Mouse (Mus musculus) heart, embryonic 15.5 days (tissue): ENCODE results near the gene Ror1. TPM values are rescaled to one million over a fixed set of nuclear protein-coding genes. Genes with fewer than 3 reads are reported as not detected.

ENCODE experiments used
- ATAC-seq: fragments of 200-750 bp; cut with Nextera tagmentation; replicated peaks from 2 replicates; pipeline ENCODE4 v1.8.0; 2017; ENCODE audit warnings: low read depth, moderate TSS enrichment; ENCODE audit not compliant: insufficient number of reproducible peaks, insufficient read depth, low FRiP score
- H3K27ac ChIP-seq: fragments of 300-500 bp; sonication (generic); 2 replicates; pipeline ENCODE4 v1.5.1; 2015; ENCODE audit warnings: mild to moderate bottlenecking, inconsistent platforms
- H3K27me3 ChIP-seq: fragments of 300-500 bp; sonication (generic); 2 replicates; pipeline ENCODE4 v1.6.1; 2015; ENCODE audit warnings: inconsistent platforms
- H3K36me3 ChIP-seq: fragments of 300-500 bp; sonication (generic); 2 replicates; pipeline ENCODE4 v1.6.1; 2015; ENCODE audit warnings: mild to moderate bottlenecking, inconsistent platforms
- H3K4me1 ChIP-seq: fragments of 300-500 bp; sonication (generic); replicated peaks from 2 replicates; pipeline ENCODE4 v1.6.1; 2015; ENCODE audit warnings: inconsistent platforms
- H3K4me2 ChIP-seq: fragments of 300-500 bp; sonication (generic); 2 replicates; pipeline ENCODE4 v1.6.1; 2015; ENCODE audit warnings: inconsistent platforms, mild to moderate bottlenecking, moderate library complexity
- H3K4me3 ChIP-seq: fragments of 300-500 bp; sonication (generic); 2 replicates; pipeline ENCODE4 v1.5.1; 2015; ENCODE audit warnings: mild to moderate bottlenecking, inconsistent platforms
- H3K9ac ChIP-seq: fragments of 300-500 bp; sonication (generic); 2 replicates; pipeline ENCODE4 v1.6.1; 2015; ENCODE audit warnings: mild to moderate bottlenecking, inconsistent platforms
- H3K9me3 ChIP-seq: fragments of 300-500 bp; sonication (generic); replicated peaks from 2 replicates; pipeline ENCODE4 v1.6.1; 2016; ENCODE audit warnings: inconsistent platforms
- WGBS: fragments of 180-500 bp; shearing (Covaris S2); methylation state at CpG from one replicate; pipeline ENCODE4 v1.1.7; 2015; ENCODE audit warnings: mixed read lengths; 5-methylcytosine and 5-hydroxymethylcytosine counted together
- polyA plus RNA-seq: library from polyadenylated mRNA; unstranded; fragments of >200 nt; fragmentation: Nextera tagmentation; extraction: Ambion mirVana; gene quantifications from 2 replicates; pipeline ENCODE4 v1.2.1, GENCODE M21; 2015

Ror1 gene
- polyA plus RNA-seq, 1 experiment from 2014 or later = 12.9 TPM

GRCm38 (mm10) chr4:100401078-100401477 lies 305.5 kb downstream of the Ror1 start:
- Histone ChIP-seq H3K27me3 (no peaks in the 10 kb centered on the region), H3K4me3 (no peak overlapping the region), H3K4me2 (no peak overlapping the region), H3K4me1 (peaks cover 18% of the 10 kb centered on the region), H3K9ac (no peak overlapping the region), H3K36me3 (no peaks in the 10 kb centered on the region), H3K27ac (peak overlapping the region; percentile 47; the same call in 1 of the 2 replicates), H3K9me3 (no peaks in the 10 kb centered on the region)
- WGBS = 34% methylated on average over 3 of the region's 3 CpGs
- ATAC-seq = no peak

GRCm38 (mm10) chr4:100401581-100402470 lies 306.2 kb downstream of the Ror1 start:
- Histone ChIP-seq H3K9me3 (no peaks in the 10 kb centered on the region), H3K36me3 (no peaks in the 10 kb centered on the region), H3K9ac (no peak overlapping the region), H3K4me2 (no peak overlapping the region), H3K27ac (peak overlapping the region; percentile 47; the same call in 1 of the 2 replicates), H3K4me3 (no peak overlapping the region), H3K27me3 (no peaks in the 10 kb centered on the region), H3K4me1 (peaks cover 18% of the 10 kb centered on the region)
- no peak; the same call in 1 of the 2 replicates for ATAC-seq
- 66% methylated on average over 14 of the region's 14 CpGs for WGBS

- H3K27me3 ChIP-seq = no peaks in the 10 kb centered on the region
- peak overlapping the region; percentile 47; the same call in 1 of the 2 replicates for H3K27ac ChIP-seq
- H3K9ac ChIP-seq = no peak overlapping the region
- WGBS = 30% methylated on average over 9 of the region's 9 CpGs
- H3K4me1 ChIP-seq = peaks cover 5% of the 10 kb centered on the region; the same call in 1 of the 2 replicates
- no peak for ATAC-seq
- H3K9me3 ChIP-seq = no peaks in the 10 kb centered on the region
- no peak overlapping the region for H3K4me3 ChIP-seq
- H3K4me2 ChIP-seq = no peak overlapping the region
- peaks cover 8% of the 10 kb centered on the region; the same call in 1 of the 2 replicates for H3K36me3 ChIP-seq
Observed at GRCm38 (mm10) chr4:100407261-100407874, 311.8 kb downstream of the Ror1 start.

GRCm38 (mm10) chr4:100409521-100409920 lies 313.9 kb downstream of the Ror1 start:
- H3K9me3 ChIP-seq = no peaks in the 10 kb centered on the region

GRCm38 (mm10) chr4:100411841-100412539 lies 316.4 kb downstream of the Ror1 start:
- H3K9me3 ChIP-seq = no peaks in the 10 kb centered on the region
- H3K4me3 ChIP-seq = no peak overlapping the region
- no peak overlapping the region for H3K4me2 ChIP-seq
- 71% methylated on average over 13 of the region's 13 CpGs for WGBS
- H3K36me3 ChIP-seq = peaks cover 8% of the 10 kb centered on the region; the same call in 1 of the 2 replicates
- peaks cover 4% of the 10 kb centered on the region; the same call in 1 of the 2 replicates for H3K4me1 ChIP-seq
- no peaks in the 10 kb centered on the region for H3K27me3 ChIP-seq
- ATAC-seq = no peak
- no peak overlapping the region for H3K9ac ChIP-seq
- H3K27ac ChIP-seq = no peak overlapping the region

More at GRCm38 (mm10) chr4:100409521-100409920, 313.9 kb downstream of the Ror1 start:
- H3K9ac ChIP-seq = no peak overlapping the region
- no peak overlapping the region for H3K4me2 ChIP-seq
- H3K4me1 ChIP-seq = peaks cover 5% of the 10 kb centered on the region; the same call in 1 of the 2 replicates
- peaks cover 8% of the 10 kb centered on the region; the same call in 1 of the 2 replicates for H3K36me3 ChIP-seq
- 56% methylated on average over 8 of the region's 8 CpGs for WGBS
- H3K27ac ChIP-seq = no peak overlapping the region
- H3K27me3 ChIP-seq = no peaks in the 10 kb centered on the region
- ATAC-seq = no peak
- no peak overlapping the region for H3K4me3 ChIP-seq

- Histone ChIP-seq H3K36me3 (no peaks in the 10 kb centered on the region), H3K27ac (no peak overlapping the region), H3K27me3 (no peaks in the 10 kb centered on the region), H3K4me2 (no peak overlapping the region), H3K4me1 (no peaks in the 10 kb centered on the region), H3K9ac (no peak overlapping the region), H3K4me3 (no peak overlapping the region), H3K9me3 (no peaks in the 10 kb centered on the region)
- ATAC-seq = no peak
- 33% methylated on average over 3 of the region's 3 CpGs for WGBS
Observed at GRCm38 (mm10) chr4:100422756-100423155, 327.2 kb downstream of the Ror1 start.

GRCm38 (mm10) chr4:100426101-100426500 lies 330.5 kb downstream of the Ror1 start:
- no peak overlapping the region for H3K9ac ChIP-seq
- no peak overlapping the region for H3K27ac ChIP-seq
- H3K36me3 ChIP-seq = no peaks in the 10 kb centered on the region
- no peak overlapping the region for H3K4me2 ChIP-seq
- no peak overlapping the region for H3K4me3 ChIP-seq
- no peak for ATAC-seq
- H3K27me3 ChIP-seq = no peaks in the 10 kb centered on the region
- WGBS = 88% methylated on average over 1 of the region's 1 CpGs
- H3K4me1 ChIP-seq = no peaks in the 10 kb centered on the region
- H3K9me3 ChIP-seq = no peaks in the 10 kb centered on the region

GRCm38 (mm10) chr4:100429371-100429900 lies 333.8 kb downstream of the Ror1 start:
- H3K4me2 ChIP-seq = no peak overlapping the region
- no peak overlapping the region for H3K27ac ChIP-seq
- no peaks in the 10 kb centered on the region for H3K36me3 ChIP-seq
- no peak for ATAC-seq
- H3K4me1 ChIP-seq = no peaks in the 10 kb centered on the region
- no peaks in the 10 kb centered on the region for H3K27me3 ChIP-seq
- H3K9ac ChIP-seq = no peak overlapping the region
- 74% methylated on average over 2 of the region's 2 CpGs for WGBS
- H3K4me3 ChIP-seq = no peak overlapping the region
- H3K9me3 ChIP-seq = no peaks in the 10 kb centered on the region

GRCm38 (mm10) chr4:100435281-100436168 lies 339.9 kb downstream of the Ror1 start:
- H3K4me1 ChIP-seq = no peaks in the 10 kb centered on the region
- peaks cover under 1% of the 10 kb centered on the region; the same call in 1 of the 2 replicates for H3K36me3 ChIP-seq
- 63% methylated on average over 8 of the region's 8 CpGs for WGBS
- no peak for ATAC-seq
- no peaks in the 10 kb centered on the region for H3K9me3 ChIP-seq
- no peaks in the 10 kb centered on the region for H3K27me3 ChIP-seq
- no peak overlapping the region for H3K27ac ChIP-seq
- H3K4me3 ChIP-seq = no peak overlapping the region
- no peak overlapping the region for H3K4me2 ChIP-seq
- H3K9ac ChIP-seq = no peak overlapping the region

GRCm38 (mm10) chr4:100436169-100436547 lies 340.6 kb downstream of the Ror1 start:
- H3K27me3 ChIP-seq = no peaks in the 10 kb centered on the region
- 76% methylated on average over 4 of the region's 4 CpGs for WGBS
- ATAC-seq = no peak
- no peaks in the 10 kb centered on the region for H3K9me3 ChIP-seq
- no peak overlapping the region for H3K27ac ChIP-seq
- no peaks in the 10 kb centered on the region for H3K4me1 ChIP-seq
- H3K4me2 ChIP-seq = no peak overlapping the region
- H3K9ac ChIP-seq = no peak overlapping the region
- no peak overlapping the region for H3K4me3 ChIP-seq
- peaks cover 6% of the 10 kb centered on the region for H3K36me3 ChIP-seq
